Mouse (Mus musculus) hindbrain, embryonic 12.5 days (tissue): ENCODE results near the gene Wnt4. TPM values are rescaled to one million over a fixed set of nuclear protein-coding genes. Genes with fewer than 3 reads are reported as not detected.

Source experiments
- ATAC-seq: fragments of 200-750 bp; cut with Nextera tagmentation; 2 replicates; pipeline ENCODE4 v1.8.0; 2017; ENCODE audit warnings: moderate TSS enrichment; ENCODE audit not compliant: low FRiP score
- H3K27ac ChIP-seq: fragments of 300-500 bp; sonication (generic); 2 replicates; pipeline ENCODE4 v1.5.1; 2016; ENCODE audit warnings: mild to moderate bottlenecking
- H3K27me3 ChIP-seq: fragments of 300-500 bp; sonication (generic); 2 replicates; pipeline ENCODE4 v1.6.1; 2016; ENCODE audit warnings: mild to moderate bottlenecking
- H3K36me3 ChIP-seq: fragments of 300-500 bp; sonication (generic); 2 replicates; pipeline ENCODE4 v1.6.1; 2016; ENCODE audit warnings: mild to moderate bottlenecking
- H3K4me1 ChIP-seq: fragments of 300-500 bp; sonication (generic); 2 replicates; pipeline ENCODE4 v1.6.1; 2016
- H3K4me2 ChIP-seq: fragments of 300-500 bp; sonication (generic); replicated peaks from 2 replicates; pipeline ENCODE4 v1.6.1; 2016; ENCODE audit warnings: mild to moderate bottlenecking
- H3K4me3 ChIP-seq: fragments of 300-500 bp; sonication (generic); 2 replicates; pipeline ENCODE4 v1.5.1; 2016; ENCODE audit warnings: mild to moderate bottlenecking
- H3K9ac ChIP-seq: fragments of 300-500 bp; sonication (generic); 2 replicates; pipeline ENCODE4 v1.6.1; 2016; ENCODE audit warnings: mild to moderate bottlenecking, moderate library complexity
- H3K9me3 ChIP-seq: fragments of 300-500 bp; sonication (generic); replicated peaks from 2 replicates; pipeline ENCODE4 v1.6.1; 2016; ENCODE audit warnings: mild to moderate bottlenecking
- WGBS: fragments of 180-500 bp; shearing (Covaris S2); methylation state at CpG from one replicate; pipeline ENCODE4 v1.1.7; 2016; 5-methylcytosine and 5-hydroxymethylcytosine counted together
- polyA plus RNA-seq: library from polyadenylated mRNA; unstranded; fragments of >200 nt; fragmentation: Nextera tagmentation; extraction: Ambion mirVana; gene quantifications from 2 replicates; pipeline ENCODE4 v1.2.1, GENCODE M21; 2016

The Wnt4 gene
- polyA plus RNA-seq, 1 experiment from 2014 or later = 5.0 TPM

DNA sequence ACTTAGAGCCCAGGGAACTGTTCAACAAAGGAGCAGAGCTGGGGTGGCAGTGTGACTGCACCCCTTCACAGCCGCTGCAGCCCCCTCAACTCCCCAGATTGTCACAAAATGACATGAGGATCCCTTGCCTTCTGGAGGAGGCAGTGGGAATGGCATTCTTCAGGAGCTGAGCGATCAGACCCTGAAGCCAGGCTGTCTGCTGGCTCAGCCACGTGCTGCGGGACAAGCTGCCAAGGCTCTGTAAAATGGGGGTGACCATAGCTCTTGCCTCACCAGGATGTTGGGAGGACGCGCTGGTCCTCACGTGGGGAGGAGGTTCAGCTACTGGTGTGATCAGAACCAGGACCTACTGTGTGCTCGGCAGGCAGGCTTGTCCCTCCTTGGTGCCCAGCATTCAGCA lies 17.7 kb downstream of the Wnt4 start:
- 85% methylated on average over 8 of the region's 8 CpGs for WGBS
- H3K4me1 ChIP-seq = peaks cover 4% of the 10 kb centered on the region; the same call in 1 of the 2 replicates
- no peaks in the 10 kb centered on the region for H3K9me3 ChIP-seq
- no peaks in the 10 kb centered on the region for H3K36me3 ChIP-seq
- no peak overlapping the region for H3K4me3 ChIP-seq
- no peak overlapping the region for H3K27ac ChIP-seq
- no peaks in the 10 kb centered on the region for H3K27me3 ChIP-seq
- H3K4me2 ChIP-seq = no peak overlapping the region
- ATAC-seq = no peak
- no peak overlapping the region for H3K9ac ChIP-seq

DNA sequence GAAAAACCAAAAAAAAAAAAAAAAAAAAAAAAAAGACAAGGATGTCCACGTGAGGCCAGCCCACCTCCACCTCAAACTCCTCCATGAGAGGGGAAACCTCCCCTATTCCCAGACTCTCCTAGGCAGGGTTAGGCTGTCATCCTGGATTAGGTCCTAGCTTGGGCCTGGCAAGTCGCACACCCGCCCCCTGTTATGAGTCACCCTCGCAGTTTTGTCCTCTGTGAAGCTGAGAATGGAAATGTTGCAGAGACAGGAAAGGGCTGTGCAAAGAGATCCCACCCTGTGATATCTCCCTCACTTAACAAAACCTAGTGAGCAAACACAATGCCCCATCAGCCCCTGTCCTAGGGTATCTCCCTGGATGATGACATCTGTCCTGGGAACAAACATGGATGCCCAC lies 20.3 kb downstream of the Wnt4 start:
- ATAC-seq = no peak
- H3K27ac ChIP-seq = no peak overlapping the region
- WGBS = 75% methylated on average over 4 of the region's 4 CpGs
- H3K27me3 ChIP-seq = no peaks in the 10 kb centered on the region
- no peaks in the 10 kb centered on the region for H3K36me3 ChIP-seq
- no peak overlapping the region for H3K4me3 ChIP-seq
- H3K9ac ChIP-seq = no peak overlapping the region
- H3K4me1 ChIP-seq = peaks cover 4% of the 10 kb centered on the region; the same call in 1 of the 2 replicates
- H3K4me2 ChIP-seq = no peak overlapping the region
- no peaks in the 10 kb centered on the region for H3K9me3 ChIP-seq

DNA sequence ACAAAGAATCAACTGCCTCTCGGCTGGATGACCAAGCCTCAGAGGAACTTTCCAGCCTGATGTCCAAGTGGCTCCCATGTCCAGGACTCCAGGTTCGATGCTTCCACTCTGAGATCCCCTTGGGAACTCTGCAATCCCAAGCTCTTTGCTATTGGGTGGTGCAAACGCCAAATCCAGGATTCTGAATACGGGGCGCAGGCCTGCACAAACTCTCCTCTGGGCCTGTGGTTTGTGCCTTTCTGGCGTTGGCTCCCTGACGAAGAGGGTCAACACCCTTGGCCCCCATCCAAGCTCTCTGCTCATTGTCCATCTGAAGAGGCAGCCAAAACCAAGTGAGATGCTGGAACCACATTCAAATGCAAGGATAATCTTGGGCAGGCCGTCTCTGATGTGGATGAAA lies 21.1 kb downstream of the Wnt4 start:
- no peaks in the 10 kb centered on the region for H3K36me3 ChIP-seq
- no peaks in the 10 kb centered on the region for H3K27me3 ChIP-seq
- no peak for ATAC-seq
- H3K4me2 ChIP-seq = no peak overlapping the region
- peaks cover 4% of the 10 kb centered on the region; the same call in 1 of the 2 replicates for H3K4me1 ChIP-seq
- H3K9me3 ChIP-seq = no peaks in the 10 kb centered on the region
- no peak overlapping the region for H3K9ac ChIP-seq
- no peak overlapping the region for H3K4me3 ChIP-seq
- 90% methylated on average over 8 of the region's 8 CpGs for WGBS
- H3K27ac ChIP-seq = no peak overlapping the region

DNA sequence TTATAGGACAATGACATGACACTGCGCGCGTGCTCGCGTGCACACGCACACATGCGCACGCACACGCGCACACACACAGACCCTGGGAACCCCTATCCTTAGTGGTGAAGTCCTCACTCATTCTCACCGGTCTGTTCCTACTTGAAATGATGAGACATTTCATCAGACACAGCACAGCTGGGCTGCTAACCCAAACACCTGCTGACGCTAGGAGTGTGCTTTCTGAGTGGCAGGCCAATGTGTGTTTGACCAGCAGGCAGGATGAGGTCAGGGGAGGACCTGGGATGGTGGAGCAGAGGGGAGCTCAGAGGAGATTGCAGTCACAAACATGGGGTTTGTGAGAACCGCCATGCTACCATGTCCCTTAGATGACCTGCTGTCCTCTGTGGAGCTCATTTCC lies 22.9 kb downstream of the Wnt4 start:
- H3K4me1 ChIP-seq = no peaks in the 10 kb centered on the region
- H3K9ac ChIP-seq = no peak overlapping the region
- ATAC-seq = no peak
- WGBS = 95% methylated on average over 13 of the region's 13 CpGs
- H3K27ac ChIP-seq = no peak overlapping the region
- no peak overlapping the region for H3K4me2 ChIP-seq
- H3K4me3 ChIP-seq = no peak overlapping the region
- H3K9me3 ChIP-seq = no peaks in the 10 kb centered on the region
- no peaks in the 10 kb centered on the region for H3K27me3 ChIP-seq
- H3K36me3 ChIP-seq = no peaks in the 10 kb centered on the region

DNA sequence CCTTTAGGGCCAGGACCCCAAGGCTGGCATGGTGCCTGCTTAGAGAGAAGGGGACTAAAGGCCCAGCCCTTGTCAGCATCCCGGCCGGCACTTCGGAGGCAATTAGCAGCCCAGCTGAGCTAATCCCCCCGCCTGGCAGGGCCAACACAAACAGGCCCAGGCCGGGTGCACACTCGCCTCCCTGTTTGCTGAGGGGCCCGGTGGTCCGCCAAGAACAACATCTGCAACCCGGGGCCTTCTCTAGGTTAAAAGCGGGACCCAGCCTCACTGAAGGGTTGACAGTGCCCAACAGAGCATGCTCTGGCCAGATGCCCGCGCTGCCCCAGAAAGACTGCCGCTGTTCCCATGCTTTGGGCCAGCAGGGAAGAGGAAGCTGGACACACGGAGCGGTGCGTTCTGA lies 24.3 kb downstream of the Wnt4 start:
- H3K4me3 ChIP-seq = no peak overlapping the region
- H3K36me3 ChIP-seq = no peaks in the 10 kb centered on the region
- H3K9me3 ChIP-seq = no peaks in the 10 kb centered on the region
- H3K27me3 ChIP-seq = no peaks in the 10 kb centered on the region
- no peak overlapping the region for H3K9ac ChIP-seq
- H3K4me1 ChIP-seq = peaks cover 10% of the 10 kb centered on the region
- WGBS = 60% methylated on average over 16 of the region's 16 CpGs
- no peak overlapping the region for H3K4me2 ChIP-seq
- ATAC-seq = no peak
- 0 out of 2 replicates have a peak overlapping the region, but pooled peaks have one; percentile 7 for H3K27ac ChIP-seq

DNA sequence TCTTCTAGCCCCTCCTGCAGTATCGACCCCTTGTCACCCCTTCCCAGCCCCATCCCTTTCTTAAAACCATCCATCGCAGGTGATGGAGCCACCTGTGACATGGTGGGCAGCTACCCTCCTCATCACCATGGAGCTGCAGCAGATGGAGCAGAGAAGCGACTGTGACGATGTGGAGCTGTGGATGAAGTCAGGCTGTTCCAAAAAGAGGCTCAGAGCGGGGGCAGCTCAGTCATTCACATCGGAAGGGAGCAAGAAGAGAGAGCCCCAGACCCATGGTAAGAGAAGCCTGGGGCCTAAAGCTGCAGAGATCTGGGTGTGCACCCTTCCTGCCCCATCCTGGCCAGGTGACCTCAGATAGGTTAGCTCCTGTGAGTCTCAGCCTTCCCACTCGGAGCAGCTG lies 26.8 kb downstream of the Wnt4 start:
- no peak for ATAC-seq

DNA sequence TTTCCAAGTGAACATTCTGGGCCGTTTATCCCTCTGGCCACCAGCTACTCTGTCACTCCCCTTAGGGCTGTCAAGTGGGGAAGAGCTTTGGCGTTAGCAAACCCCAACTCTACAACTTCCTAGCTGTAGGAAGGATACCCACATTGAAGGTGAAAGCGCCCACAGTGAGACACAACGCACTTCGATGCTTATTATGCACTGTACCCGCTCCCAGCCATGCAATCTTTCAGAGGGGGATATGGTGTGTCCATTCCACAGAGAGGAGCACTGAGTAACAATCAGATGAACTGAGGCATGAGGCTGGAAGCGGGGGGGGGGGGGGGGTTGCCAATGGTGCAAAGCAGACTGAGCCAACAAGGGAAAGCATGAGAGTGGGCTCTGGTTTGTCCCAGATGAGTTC lies 27.8 kb downstream of the Wnt4 start:
- H3K4me2 ChIP-seq = no peak overlapping the region
- no peak overlapping the region for H3K4me3 ChIP-seq
- no peak overlapping the region for H3K27ac ChIP-seq
- no peaks in the 10 kb centered on the region for H3K27me3 ChIP-seq
- no peak overlapping the region for H3K9ac ChIP-seq
- H3K4me1 ChIP-seq = peaks cover 21% of the 10 kb centered on the region
- ATAC-seq = no peak
- 89% methylated on average over 7 of the region's 7 CpGs for WGBS
- no peaks in the 10 kb centered on the region for H3K9me3 ChIP-seq
- H3K36me3 ChIP-seq = no peaks in the 10 kb centered on the region

More for the DNA sequence above, 26.8 kb downstream of the Wnt4 start:
- H3K27ac ChIP-seq = no peak overlapping the region
- no peak overlapping the region for H3K4me3 ChIP-seq
- H3K9ac ChIP-seq = no peak overlapping the region
- H3K4me1 ChIP-seq = peaks cover 21% of the 10 kb centered on the region
- H3K9me3 ChIP-seq = no peaks in the 10 kb centered on the region
- H3K27me3 ChIP-seq = no peaks in the 10 kb centered on the region
- no peak overlapping the region for H3K4me2 ChIP-seq
- no peaks in the 10 kb centered on the region for H3K36me3 ChIP-seq
- WGBS = 91% methylated on average over 7 of the region's 7 CpGs

DNA sequence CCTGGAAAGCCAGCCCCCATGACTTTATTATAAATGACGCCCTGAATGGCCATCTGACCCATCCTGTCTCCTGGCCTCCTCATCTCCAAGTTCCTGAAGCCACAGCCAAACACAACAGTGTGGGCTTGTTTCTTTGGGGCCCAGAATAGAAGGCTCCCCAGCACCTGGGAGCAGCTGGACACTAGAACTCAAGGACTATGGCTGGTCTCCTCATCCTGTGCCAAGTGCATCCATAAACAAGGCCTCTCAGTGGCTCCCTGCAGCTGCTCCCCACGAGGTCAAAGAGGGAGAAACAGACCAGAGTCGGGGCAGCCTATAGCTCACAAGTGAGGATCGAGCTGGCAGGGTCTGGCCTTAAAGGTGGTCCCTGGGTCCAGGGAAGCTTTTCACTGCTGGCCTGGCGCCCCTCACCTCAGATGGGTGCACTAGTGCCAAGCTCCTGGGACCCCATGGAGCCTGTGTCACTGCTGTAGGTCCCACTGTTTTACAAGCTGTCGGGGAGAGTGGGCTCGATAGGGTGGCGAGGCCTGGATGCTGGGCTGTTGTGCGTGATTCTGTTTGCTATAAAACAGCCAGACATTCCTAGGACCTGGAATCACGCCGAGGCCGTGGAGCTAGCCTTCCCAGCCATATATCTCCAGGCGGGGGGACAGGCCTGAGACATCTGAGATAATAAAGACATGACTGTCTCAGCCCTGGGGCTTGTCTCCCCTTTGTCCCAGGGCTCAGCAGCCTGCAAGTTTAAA lies 28.7 kb downstream of the Wnt4 start:
- Histone ChIP-seq H3K9ac (no peak overlapping the region), H3K4me1 (peaks cover 21% of the 10 kb centered on the region), H3K4me3 (no peak overlapping the region), H3K36me3 (no peaks in the 10 kb centered on the region), H3K9me3 (no peaks in the 10 kb centered on the region), H3K4me2 (no peak overlapping the region), H3K27me3 (no peaks in the 10 kb centered on the region), H3K27ac (0 out of 2 replicates have a peak overlapping the region, but pooled peaks have one; percentile 6)
- WGBS = 58% methylated on average over 13 of the region's 13 CpGs
- no peak for ATAC-seq

DNA sequence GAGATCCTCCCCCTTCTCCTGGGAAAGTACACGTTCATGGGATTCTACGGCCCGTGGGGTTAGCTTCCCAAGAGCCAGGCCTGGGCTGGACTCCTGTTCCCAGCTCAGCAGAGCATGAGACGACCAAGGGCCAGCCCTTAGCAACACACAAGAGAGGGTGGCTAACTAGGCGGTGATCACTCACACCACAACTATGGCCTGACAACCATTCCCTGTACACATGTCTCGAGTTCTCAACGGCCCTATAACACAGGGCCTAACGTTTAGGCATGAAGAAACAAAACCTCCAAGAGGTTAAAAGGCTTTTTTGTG lies 29.2 kb downstream of the Wnt4 start:
- WGBS = 49% methylated on average over 8 of the region's 8 CpGs
- Histone ChIP-seq H3K9me3 (no peaks in the 10 kb centered on the region), H3K36me3 (no peaks in the 10 kb centered on the region), H3K27ac (0 out of 2 replicates have a peak overlapping the region, but pooled peaks have one; percentile 6), H3K27me3 (no peaks in the 10 kb centered on the region), H3K9ac (no peak overlapping the region), H3K4me3 (no peak overlapping the region), H3K4me2 (no peak overlapping the region), H3K4me1 (peaks cover 21% of the 10 kb centered on the region)
- ATAC-seq = no peak

DNA sequence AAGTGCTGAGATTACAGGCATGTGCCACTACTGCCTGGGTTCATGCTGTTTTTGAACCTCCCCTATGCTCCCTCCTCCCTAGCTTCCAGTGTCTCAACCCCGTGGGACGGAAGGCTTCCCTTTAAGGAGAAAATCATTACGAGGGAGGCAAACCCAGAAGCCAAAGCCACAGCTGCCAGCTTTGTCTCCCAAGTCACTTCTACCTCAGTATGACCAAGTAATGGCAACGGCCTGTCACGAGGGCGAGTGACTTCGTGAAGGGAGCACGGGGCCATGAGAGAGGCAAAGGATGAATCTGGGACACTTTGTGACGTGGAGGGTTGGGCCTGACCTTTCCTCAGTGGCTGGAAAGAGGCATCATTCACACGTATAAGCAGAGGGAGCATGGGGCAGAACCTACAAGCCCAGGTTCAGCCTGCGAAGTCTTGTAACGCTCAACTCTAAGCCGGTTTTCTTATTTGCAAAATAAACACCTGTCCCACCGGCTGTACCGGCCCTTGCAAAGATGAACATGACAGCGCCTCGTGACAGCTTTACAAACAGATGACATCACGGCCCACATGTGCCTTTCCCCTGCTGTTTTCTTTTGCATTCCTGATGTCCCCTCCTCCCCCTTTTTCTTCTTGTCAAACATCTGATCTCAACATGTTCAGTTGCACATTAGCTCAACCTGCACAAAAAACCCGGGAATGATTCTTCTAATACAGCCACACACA lies 29.9 kb downstream of the Wnt4 start:
- ATAC-seq = no peak
- Histone ChIP-seq H3K4me3 (no peak overlapping the region), H3K9me3 (no peaks in the 10 kb centered on the region), H3K4me2 (no peak overlapping the region), H3K9ac (no peak overlapping the region), H3K4me1 (peaks cover 21% of the 10 kb centered on the region), H3K27ac (no peak overlapping the region), H3K27me3 (no peaks in the 10 kb centered on the region), H3K36me3 (no peaks in the 10 kb centered on the region)
- 72% methylated on average over 19 of the region's 19 CpGs for WGBS

DNA sequence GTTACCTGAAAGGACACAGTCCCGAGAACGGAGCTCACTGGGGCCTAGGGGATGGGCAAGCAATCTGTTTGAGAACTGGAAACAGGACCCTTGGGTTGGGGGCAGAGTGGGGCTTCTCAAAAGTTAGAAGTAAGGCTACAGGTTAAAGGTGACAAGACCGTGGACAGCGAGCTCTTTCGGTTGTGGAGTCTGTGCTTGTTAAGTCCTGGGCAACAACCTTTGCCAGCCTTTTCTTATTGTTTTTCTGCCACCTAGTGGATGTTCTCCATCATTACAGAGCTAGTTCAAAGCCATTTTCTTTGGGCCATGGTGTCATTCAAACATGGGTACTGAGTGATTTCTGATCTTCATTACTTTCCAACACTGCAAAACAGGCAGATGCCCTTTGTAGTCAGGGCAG lies 31.1 kb downstream of the Wnt4 start:
- no peaks in the 10 kb centered on the region for H3K27me3 ChIP-seq
- H3K4me1 ChIP-seq = peaks cover 21% of the 10 kb centered on the region
- no peak overlapping the region for H3K4me2 ChIP-seq
- ATAC-seq = no peak
- no peak overlapping the region for H3K4me3 ChIP-seq
- H3K9me3 ChIP-seq = no peaks in the 10 kb centered on the region
- whole genome bisulfite sequencing = 51% methylated on average over 5 of the region's 5 CpGs
- no peaks in the 10 kb centered on the region for H3K36me3 ChIP-seq
- no peak overlapping the region for H3K27ac ChIP-seq
- no peak overlapping the region for H3K9ac ChIP-seq

DNA sequence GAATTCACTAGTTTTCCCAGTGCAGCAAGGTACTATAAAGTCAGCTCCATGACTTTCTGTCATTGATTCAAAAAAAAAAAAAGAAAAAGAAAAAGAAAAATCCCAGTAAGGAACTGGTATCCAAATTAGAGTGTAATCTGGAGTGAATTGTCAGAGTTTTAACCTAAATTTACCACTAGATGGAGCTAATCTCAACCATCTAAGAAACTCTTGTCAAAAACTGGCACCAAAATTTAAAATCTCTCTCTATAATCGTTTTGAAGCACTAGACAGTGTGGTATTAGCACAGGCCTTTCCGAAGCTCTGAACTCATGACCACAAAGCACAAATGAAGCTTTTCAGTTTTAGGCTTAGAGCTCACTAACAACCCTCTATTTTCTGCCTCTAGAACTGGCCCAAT lies 36.2 kb downstream of the Wnt4 start:
- Histone ChIP-seq H3K9ac (no peak overlapping the region), H3K4me2 (no peak overlapping the region), H3K27me3 (no peaks in the 10 kb centered on the region), H3K9me3 (no peaks in the 10 kb centered on the region), H3K4me3 (no peak overlapping the region), H3K36me3 (peaks cover 12% of the 10 kb centered on the region; the same call in 1 of the 2 replicates), H3K27ac (no peak overlapping the region), H3K4me1 (no peaks in the 10 kb centered on the region)
- no peak for ATAC-seq
- WGBS = 71% methylated on average over 2 of the region's 2 CpGs

DNA sequence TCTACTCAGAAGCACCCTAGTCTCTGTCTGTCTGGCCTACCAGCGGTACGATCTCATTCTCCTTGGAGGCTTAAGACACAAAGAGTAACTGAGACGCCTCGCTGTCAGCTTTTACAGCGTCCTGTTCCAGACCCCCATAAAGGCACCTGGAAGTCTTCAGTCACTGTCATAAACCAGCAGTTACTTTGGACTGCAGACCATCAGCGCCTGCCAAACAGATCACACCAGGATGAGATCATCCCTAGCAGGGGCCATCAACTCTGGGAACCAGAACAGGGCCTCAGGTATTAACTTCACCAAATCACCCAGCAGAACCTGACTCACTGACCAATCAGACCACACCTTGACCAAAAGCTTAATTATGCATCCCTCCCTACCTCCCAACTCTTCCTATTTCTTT lies 37.3 kb downstream of the Wnt4 start:
- Histone ChIP-seq H3K4me2 (no peak overlapping the region), H3K27ac (no peak overlapping the region), H3K9ac (no peak overlapping the region), H3K27me3 (no peaks in the 10 kb centered on the region), H3K4me1 (no peaks in the 10 kb centered on the region), H3K4me3 (no peak overlapping the region), H3K36me3 (peaks cover 21% of the 10 kb centered on the region), H3K9me3 (no peaks in the 10 kb centered on the region)
- 71% methylated on average over 6 of the region's 6 CpGs for WGBS
- ATAC-seq = no peak
